Mouse (Mus musculus): ENCODE measurements around the gene Frmd4b. TPM values are rescaled to one million over a fixed set of nuclear protein-coding genes. Genes with fewer than 3 reads are reported as not detected.

Gene Frmd4b
- polyA plus RNA-seq, 1 experiment from 2014 or later: 13.5 TPM

DNA sequence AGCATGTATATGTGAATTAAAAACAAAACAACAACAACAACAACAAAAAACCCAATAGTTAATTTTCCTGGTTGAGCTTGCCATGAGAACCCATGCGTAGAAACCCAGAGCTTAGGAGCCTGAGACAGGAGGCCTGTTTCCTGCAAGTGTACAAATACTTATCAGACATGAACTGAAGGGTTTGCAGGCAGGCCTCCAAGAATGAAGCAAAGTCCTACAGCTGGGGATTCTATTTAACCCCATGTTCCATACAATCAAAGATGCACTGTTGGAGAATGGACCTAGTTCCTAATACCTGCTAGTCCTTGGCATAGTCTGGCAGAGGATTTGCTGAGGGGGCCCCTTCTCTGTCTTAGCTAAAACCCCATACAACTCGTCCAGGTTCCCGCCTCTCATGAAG is 276.2 kb downstream of the Frmd4b start:
- no peak; the same call in 1 of the 2 replicates for ATAC-seq (replicated peaks; ENCODE audit: extremely low read depth, insufficient read depth, low FRiP score)
- WGBS: 58% methylated on average over 3 of the region's 3 CpGs
- H3K4me3 ChIP-seq (ENCODE audit: low read length): no peak overlapping the region
- H3K9me3 ChIP-seq (replicated peaks; ENCODE audit: control insufficient read depth, low read length): no peaks in the 10 kb centered on the region
- no peak overlapping the region for H3K4me2 ChIP-seq (ENCODE audit: low read depth, low read length)
- no peaks in the 10 kb centered on the region for H3K27me3 ChIP-seq (ENCODE audit: control insufficient read depth, insufficient read depth, low read length)
- no peak overlapping the region for H3K27ac ChIP-seq (ENCODE audit: low read length)
- H3K9ac ChIP-seq (ENCODE audit: low read length): no peak overlapping the region
- peaks cover 4% of the 10 kb centered on the region; the same call in 1 of the 2 replicates for H3K36me3 ChIP-seq (ENCODE audit: control insufficient read depth, insufficient read depth)
- peaks cover 11% of the 10 kb centered on the region for H3K4me1 ChIP-seq (ENCODE audit: control insufficient read depth, insufficient read depth, low read length)

DNA sequence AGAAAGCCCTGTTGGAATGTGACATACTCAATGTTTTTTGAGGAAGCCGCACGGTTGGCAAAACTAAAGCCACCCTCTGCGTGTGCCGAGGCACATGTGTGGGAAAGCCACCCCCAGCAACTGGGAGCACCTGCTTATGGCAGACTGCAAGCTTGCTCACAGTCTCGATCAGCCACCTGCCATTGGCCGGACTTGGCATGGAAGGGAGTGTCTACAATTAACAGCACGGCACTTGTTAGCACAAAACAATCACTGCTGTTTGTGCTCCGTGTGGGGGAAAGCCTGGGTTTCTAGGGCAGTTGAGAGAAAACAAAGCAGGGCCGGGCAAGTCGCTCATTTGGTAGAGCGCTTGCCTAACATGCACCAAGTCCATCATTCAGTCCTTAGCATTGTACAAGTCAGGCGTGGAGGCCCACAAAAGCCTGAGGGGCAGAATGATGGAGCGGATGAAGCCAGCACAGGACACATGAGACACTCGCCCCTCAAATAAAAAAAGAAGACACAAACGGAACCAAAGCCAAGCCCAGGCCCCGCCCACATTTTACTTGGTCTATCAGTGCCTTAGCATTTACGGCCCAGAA is 277.0 kb downstream of the Frmd4b start:
- Histone ChIP-seq H3K9ac (ENCODE audit: low read length) (no peak overlapping the region), H3K27ac (ENCODE audit: low read length) (no peak overlapping the region), H3K4me1 (ENCODE audit: control insufficient read depth, insufficient read depth, low read length) (peaks cover 11% of the 10 kb centered on the region), H3K4me2 (ENCODE audit: low read depth, low read length) (no peak overlapping the region), H3K27me3 (ENCODE audit: control insufficient read depth, insufficient read depth, low read length) (no peaks in the 10 kb centered on the region), H3K4me3 (ENCODE audit: low read length) (no peak overlapping the region), H3K9me3 (replicated peaks; ENCODE audit: control insufficient read depth, low read length) (no peaks in the 10 kb centered on the region), H3K36me3 (ENCODE audit: control insufficient read depth, insufficient read depth) (no peaks in the 10 kb centered on the region)
- WGBS: 88% methylated on average over 17 of the region's 17 CpGs
- no peak for ATAC-seq (replicated peaks; ENCODE audit: extremely low read depth, insufficient read depth, low FRiP score)

DNA sequence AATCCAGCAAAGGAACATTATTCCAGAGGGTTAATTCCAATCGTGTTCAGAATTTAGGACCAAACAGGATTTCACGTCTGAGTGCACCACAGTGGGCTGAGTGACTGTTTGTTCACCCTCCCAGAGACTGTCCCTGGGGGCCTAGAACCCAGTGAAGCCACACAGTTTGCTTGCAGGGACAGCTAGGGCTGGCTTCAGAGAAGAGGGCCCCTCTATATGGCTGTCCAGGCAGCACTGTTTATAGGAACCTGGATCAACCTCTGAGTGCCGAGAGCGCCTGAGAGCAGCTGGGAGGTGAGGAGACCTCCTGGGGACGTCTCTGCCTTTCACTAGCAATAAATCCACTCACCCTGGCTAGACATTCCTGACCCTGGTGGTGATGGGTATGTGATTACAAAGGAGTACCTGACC is 278.1 kb downstream of the Frmd4b start:
- no peak overlapping the region for H3K4me3 ChIP-seq (ENCODE audit: low read length)
- no peak overlapping the region for H3K27ac ChIP-seq (ENCODE audit: low read length)
- no peak overlapping the region for H3K4me2 ChIP-seq (ENCODE audit: low read depth, low read length)
- WGBS: 60% methylated on average over 5 of the region's 5 CpGs
- no peak for ATAC-seq (replicated peaks; ENCODE audit: extremely low read depth, insufficient read depth, low FRiP score)
- H3K36me3 ChIP-seq (ENCODE audit: control insufficient read depth, insufficient read depth): no peaks in the 10 kb centered on the region
- H3K9ac ChIP-seq (ENCODE audit: low read length): no peak overlapping the region
- no peaks in the 10 kb centered on the region for H3K27me3 ChIP-seq (ENCODE audit: control insufficient read depth, insufficient read depth, low read length)
- no peaks in the 10 kb centered on the region for H3K9me3 ChIP-seq (replicated peaks; ENCODE audit: control insufficient read depth, low read length)
- H3K4me1 ChIP-seq (ENCODE audit: control insufficient read depth, insufficient read depth, low read length): peaks cover 11% of the 10 kb centered on the region

DNA sequence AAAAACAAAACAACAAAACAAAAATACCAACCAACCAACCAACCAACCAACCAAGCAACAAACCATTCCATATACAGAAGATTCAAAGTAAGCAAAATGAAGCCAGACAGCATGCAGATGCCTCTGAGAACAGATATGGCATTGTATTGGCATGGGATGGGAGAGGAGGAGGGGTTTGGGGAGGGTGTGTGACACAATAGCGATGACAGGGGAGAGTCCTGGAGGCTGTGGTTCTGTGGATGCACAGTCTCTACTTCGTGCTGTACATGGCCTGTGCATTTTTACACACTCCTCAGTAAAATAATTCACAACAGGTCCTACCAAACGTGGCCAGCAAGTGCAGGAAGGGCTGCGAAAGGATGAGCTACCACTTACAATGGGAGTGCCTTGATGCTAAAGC is 278.5 kb downstream of the Frmd4b start:
- no peaks in the 10 kb centered on the region for H3K36me3 ChIP-seq (ENCODE audit: control insufficient read depth, insufficient read depth)
- no peak overlapping the region for H3K27ac ChIP-seq (ENCODE audit: low read length)
- no peaks in the 10 kb centered on the region for H3K27me3 ChIP-seq (ENCODE audit: control insufficient read depth, insufficient read depth, low read length)
- WGBS: 57% methylated on average over 4 of the region's 4 CpGs
- no peak overlapping the region for H3K4me2 ChIP-seq (ENCODE audit: low read depth, low read length)
- ATAC-seq (replicated peaks; ENCODE audit: extremely low read depth, insufficient read depth, low FRiP score): no peak
- no peak overlapping the region for H3K4me3 ChIP-seq (ENCODE audit: low read length)
- H3K9me3 ChIP-seq (replicated peaks; ENCODE audit: control insufficient read depth, low read length): no peaks in the 10 kb centered on the region
- H3K4me1 ChIP-seq (ENCODE audit: control insufficient read depth, insufficient read depth, low read length): peaks cover 11% of the 10 kb centered on the region
- H3K9ac ChIP-seq (ENCODE audit: low read length): no peak overlapping the region

DNA sequence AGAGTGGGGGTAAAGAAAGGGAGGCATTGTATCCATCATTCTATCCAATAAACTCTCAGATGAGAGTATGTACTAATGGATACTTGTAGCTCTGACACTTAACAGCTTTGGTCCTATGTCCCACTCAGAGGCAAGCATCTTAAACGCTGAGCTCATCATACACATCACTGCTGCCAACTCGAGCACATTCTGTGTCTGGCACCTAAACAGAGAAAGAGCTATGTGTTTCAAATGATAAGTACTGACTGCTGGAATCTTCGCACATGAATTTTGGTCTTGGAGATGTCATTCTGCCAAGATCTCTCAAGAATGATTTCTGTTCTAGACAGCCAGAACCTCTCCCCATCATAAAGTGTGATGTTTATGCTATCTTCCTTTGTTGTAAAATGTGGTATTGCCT is 284.0 kb downstream of the Frmd4b start:
- H3K27me3 ChIP-seq (ENCODE audit: control insufficient read depth, insufficient read depth, low read length): no peaks in the 10 kb centered on the region
- no peak overlapping the region for H3K9ac ChIP-seq (ENCODE audit: low read length)
- H3K4me3 ChIP-seq (ENCODE audit: low read length): no peak overlapping the region
- no peak for ATAC-seq (replicated peaks; ENCODE audit: extremely low read depth, insufficient read depth, low FRiP score)
- no peak overlapping the region for H3K4me2 ChIP-seq (ENCODE audit: low read depth, low read length)
- no peaks in the 10 kb centered on the region for H3K9me3 ChIP-seq (replicated peaks; ENCODE audit: control insufficient read depth, low read length)
- 55% methylated on average over 3 of the region's 3 CpGs for WGBS
- no peaks in the 10 kb centered on the region for H3K36me3 ChIP-seq (ENCODE audit: control insufficient read depth, insufficient read depth)
- H3K4me1 ChIP-seq (ENCODE audit: control insufficient read depth, insufficient read depth, low read length): no peaks in the 10 kb centered on the region
- no peak overlapping the region for H3K27ac ChIP-seq (ENCODE audit: low read length)

DNA sequence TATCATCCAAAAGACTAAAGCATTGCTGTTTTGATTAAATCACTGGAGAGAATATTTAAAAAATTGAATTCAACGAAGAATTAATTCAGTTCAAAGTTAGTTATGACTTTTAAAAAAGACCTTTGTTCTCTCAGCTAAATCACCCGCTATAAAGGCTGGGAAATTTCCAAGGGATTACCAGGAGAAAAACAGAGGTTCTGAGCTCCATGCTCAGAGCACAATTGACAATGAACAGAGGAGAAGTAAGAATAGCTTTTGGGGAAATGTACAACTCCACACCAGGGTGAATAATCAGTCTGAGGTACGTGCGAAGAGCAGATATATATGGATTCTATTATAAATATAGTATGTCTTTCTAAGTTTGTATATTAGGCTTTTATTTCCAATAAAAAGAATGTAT is 293.4 kb downstream of the Frmd4b start:
- ATAC-seq (replicated peaks; ENCODE audit: extremely low read depth, insufficient read depth, low FRiP score): no peak
- H3K4me2 ChIP-seq (ENCODE audit: low read depth, low read length): no peak overlapping the region

DNA sequence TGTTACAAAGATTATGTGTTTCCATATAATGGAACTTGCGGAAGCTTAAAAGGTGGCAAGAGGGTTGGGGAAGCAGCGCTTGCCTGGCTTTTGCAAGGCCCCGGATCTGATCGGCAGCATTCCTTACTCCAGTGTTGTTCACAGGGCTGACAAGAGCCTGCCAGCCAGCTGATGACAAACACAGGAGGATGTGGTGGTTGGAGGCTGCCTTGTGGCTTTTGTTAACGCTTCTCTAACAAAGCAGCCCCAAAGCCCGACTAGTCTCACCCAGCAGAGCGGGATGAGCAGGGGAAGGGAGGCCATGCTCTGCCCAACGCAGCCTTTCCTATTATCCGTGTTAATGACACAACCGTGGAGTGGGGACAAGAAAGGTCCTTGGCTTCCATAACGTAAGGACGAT is 295.2 kb downstream of the Frmd4b start:
- Histone ChIP-seq H3K36me3 (ENCODE audit: control insufficient read depth, insufficient read depth) (peaks cover 12% of the 10 kb centered on the region; the same call in 1 of the 2 replicates), H3K27me3 (ENCODE audit: control insufficient read depth, insufficient read depth, low read length) (no peaks in the 10 kb centered on the region), H3K9ac (ENCODE audit: low read length) (no peak overlapping the region), H3K27ac (ENCODE audit: low read length) (no peak overlapping the region), H3K4me1 (ENCODE audit: control insufficient read depth, insufficient read depth, low read length) (peaks cover 12% of the 10 kb centered on the region), H3K4me2 (ENCODE audit: low read depth, low read length) (no peak overlapping the region), H3K9me3 (replicated peaks; ENCODE audit: control insufficient read depth, low read length) (no peaks in the 10 kb centered on the region), H3K4me3 (ENCODE audit: low read length) (no peak overlapping the region)
- no peak for ATAC-seq (replicated peaks; ENCODE audit: extremely low read depth, insufficient read depth, low FRiP score)
- WGBS: 60% methylated on average over 12 of the region's 12 CpGs

More for the DNA sequence above, 293.4 kb downstream of the Frmd4b start:
- peaks cover 12% of the 10 kb centered on the region for H3K4me1 ChIP-seq (ENCODE audit: control insufficient read depth, insufficient read depth, low read length)
- H3K9ac ChIP-seq (ENCODE audit: low read length): no peak overlapping the region
- H3K36me3 ChIP-seq (ENCODE audit: control insufficient read depth, insufficient read depth): peaks cover 12% of the 10 kb centered on the region; the same call in 1 of the 2 replicates
- H3K27me3 ChIP-seq (ENCODE audit: control insufficient read depth, insufficient read depth, low read length): no peaks in the 10 kb centered on the region
- H3K27ac ChIP-seq (ENCODE audit: low read length): no peak overlapping the region
- WGBS: 84% methylated on average over 4 of the region's 4 CpGs
- H3K9me3 ChIP-seq (replicated peaks; ENCODE audit: control insufficient read depth, low read length): no peaks in the 10 kb centered on the region
- no peak overlapping the region for H3K4me3 ChIP-seq (ENCODE audit: low read length)

DNA sequence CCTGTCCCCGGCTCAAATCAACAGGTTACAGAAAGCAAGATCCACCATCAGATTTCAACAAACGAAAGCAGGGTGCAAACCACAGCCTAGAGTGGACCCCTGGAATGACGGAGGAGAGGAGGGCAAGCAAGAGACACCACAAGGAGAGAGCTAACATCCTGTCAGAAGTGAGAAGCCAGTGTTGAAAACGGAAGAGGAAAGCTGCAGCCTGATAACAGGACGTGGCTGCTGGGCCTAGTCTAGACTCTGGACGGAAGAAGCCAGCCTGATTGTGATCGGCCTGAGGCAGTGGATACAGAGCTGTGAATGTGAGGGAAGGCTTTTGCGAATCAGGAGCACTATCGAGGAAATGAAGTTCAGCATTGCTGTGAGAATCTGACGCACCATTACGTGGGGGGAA is 296.2 kb downstream of the Frmd4b start:
- Histone ChIP-seq H3K4me1 (ENCODE audit: control insufficient read depth, insufficient read depth, low read length) (peaks cover 15% of the 10 kb centered on the region), H3K27ac (ENCODE audit: low read length) (0 out of 2 replicates have a peak overlapping the region, but pooled peaks have one; percentile 11), H3K9me3 (replicated peaks; ENCODE audit: control insufficient read depth, low read length) (no peaks in the 10 kb centered on the region), H3K4me3 (ENCODE audit: low read length) (no peak overlapping the region), H3K4me2 (ENCODE audit: low read depth, low read length) (no peak overlapping the region), H3K36me3 (ENCODE audit: control insufficient read depth, insufficient read depth) (peaks cover 12% of the 10 kb centered on the region; the same call in 1 of the 2 replicates), H3K27me3 (ENCODE audit: control insufficient read depth, insufficient read depth, low read length) (no peaks in the 10 kb centered on the region), H3K9ac (ENCODE audit: low read length) (no peak overlapping the region)
- WGBS: 36% methylated on average over 11 of the region's 11 CpGs
- ATAC-seq (replicated peaks; ENCODE audit: extremely low read depth, insufficient read depth, low FRiP score): peak; percentile 37; the same call in 1 of the 2 replicates

DNA sequence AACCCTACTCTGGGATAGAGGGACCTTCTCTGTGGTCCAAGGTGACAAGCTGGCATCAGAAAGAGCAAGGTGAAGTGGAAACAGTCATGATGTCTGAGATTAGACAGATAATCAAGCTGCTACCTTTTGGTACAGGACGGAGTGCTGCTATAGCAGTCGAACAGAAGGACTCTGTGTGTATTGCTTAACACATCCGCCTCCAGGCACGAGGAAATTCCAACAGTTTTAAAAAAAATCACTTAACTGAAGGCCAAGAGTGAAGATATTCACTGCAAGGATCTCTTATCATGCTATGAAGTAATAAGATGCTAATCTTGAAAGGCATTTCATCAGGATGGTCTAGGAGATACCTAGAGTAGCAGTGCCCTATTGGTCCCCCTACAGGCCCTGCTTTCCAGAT is 298.3 kb downstream of the Frmd4b start:
- 0 out of 2 replicates have a peak, but pooled peaks cover 2% of the 10 kb centered on the region for H3K36me3 ChIP-seq (ENCODE audit: control insufficient read depth, insufficient read depth)
- H3K27ac ChIP-seq (ENCODE audit: low read length): no peak overlapping the region
- no peaks in the 10 kb centered on the region for H3K9me3 ChIP-seq (replicated peaks; ENCODE audit: control insufficient read depth, low read length)
- WGBS: 65% methylated on average over 4 of the region's 4 CpGs
- H3K4me1 ChIP-seq (ENCODE audit: control insufficient read depth, insufficient read depth, low read length): peaks cover 15% of the 10 kb centered on the region
- no peak overlapping the region for H3K4me2 ChIP-seq (ENCODE audit: low read depth, low read length)
- no peak overlapping the region for H3K9ac ChIP-seq (ENCODE audit: low read length)
- H3K4me3 ChIP-seq (ENCODE audit: low read length): no peak overlapping the region
- no peaks in the 10 kb centered on the region for H3K27me3 ChIP-seq (ENCODE audit: control insufficient read depth, insufficient read depth, low read length)
- ATAC-seq (replicated peaks; ENCODE audit: extremely low read depth, insufficient read depth, low FRiP score): no peak
